Mouse (Mus musculus) stomach, embryonic 16.5 days (tissue): ENCODE measurements around the gene Myl6. TPM values are rescaled to one million over a fixed set of nuclear protein-coding genes. Genes with fewer than 3 reads are reported as not detected.
A peak's percentile ranks its signal among the peaks of the same experiment; 100 is the strongest.

Source experiments
- ATAC-seq: fragments of 200-750 bp; cut with Nextera tagmentation; 2 replicates; pipeline ENCODE4 v1.8.0; 2017; ENCODE audit warnings: moderate number of reproducible peaks, moderate TSS enrichment; ENCODE audit not compliant: insufficient read depth, low FRiP score
- H3K27ac ChIP-seq: fragments of 300-500 bp; sonication (generic); 2 replicates; pipeline ENCODE4 v1.5.1; 2014; ENCODE audit warnings: low read length
- H3K27me3 ChIP-seq: fragments of 300-500 bp; sonication (generic); 2 replicates; pipeline ENCODE4 v1.6.1; 2014; ENCODE audit warnings: low read length, control low read depth, mixed read lengths; ENCODE audit not compliant: control insufficient read depth, insufficient read depth
- H3K36me3 ChIP-seq: fragments of 300-500 bp; sonication (generic); 2 replicates; pipeline ENCODE4 v1.6.1; 2014; ENCODE audit warnings: low read length; ENCODE audit not compliant: control insufficient read depth, insufficient read depth
- H3K4me1 ChIP-seq: fragments of 300-500 bp; sonication (generic); 2 replicates; pipeline ENCODE4 v1.6.1; 2014; ENCODE audit warnings: low read length, control low read depth, mixed read lengths; ENCODE audit not compliant: control insufficient read depth, insufficient read depth
- H3K4me2 ChIP-seq: fragments of 300-500 bp; sonication (generic); 2 replicates; pipeline ENCODE4 v1.6.1; 2014; ENCODE audit warnings: low read depth, low read length, mixed read lengths
- H3K4me3 ChIP-seq: fragments of 300-500 bp; sonication (generic); replicated peaks from 2 replicates; pipeline ENCODE4 v1.5.1; 2014; ENCODE audit warnings: mild to moderate bottlenecking, low read length
- H3K9ac ChIP-seq: fragments of 300-500 bp; sonication (generic); 2 replicates; pipeline ENCODE4 v1.6.1; 2014; ENCODE audit warnings: low read length
- H3K9me3 ChIP-seq: fragments of 300-500 bp; sonication (generic); replicated peaks from 2 replicates; pipeline ENCODE4 v1.6.1; 2016; ENCODE audit warnings: low read length, control low read depth; ENCODE audit not compliant: control insufficient read depth
- WGBS: fragments of 180-500 bp; shearing (Covaris S2); extraction: QIAGEN DNeasy Blood & Tissue Kit; methylation state at CpG from one replicate; pipeline ENCODE4 v1.1.7; 2014; 5-methylcytosine and 5-hydroxymethylcytosine counted together
- polyA plus RNA-seq: library from polyadenylated mRNA; unstranded; fragments of >200 nt; fragmentation: Nextera tagmentation; extraction: Ambion mirVana; gene quantifications from 2 replicates; pipeline ENCODE4 v1.2.1, GENCODE M21; 2015

The Myl6 gene
- 2,126 and 2,216 TPM in 2 replicates for polyA plus RNA-seq

GRCm38 (mm10) chr10:128493695-128494666, at the start of gene Myl6:
TSS of gene Myl6 (minus strand) at chr10:128494145.
- H3K36me3 ChIP-seq: peaks cover 11% of the 10 kb centered on the region; the same call in 1 of the 2 replicates
- no peaks in the 10 kb centered on the region for H3K27me3 ChIP-seq
- peak within 1 kb of the TSS; percentile 93 for H3K9ac ChIP-seq
- peak within 1 kb of the TSS; percentile 99 for H3K27ac ChIP-seq
- H3K4me2 ChIP-seq: peak within 1 kb of the TSS; percentile 81
- H3K4me3 ChIP-seq: peak within 1 kb of the TSS; percentile 73
- H3K9me3 ChIP-seq: no peaks in the 10 kb centered on the region
- peak; percentile 92 for ATAC-seq
- under 1% methylated on average over 45 of the region's 45 CpGs for WGBS
- peaks cover 42% of the 10 kb centered on the region for H3K4me1 ChIP-seq

DNA sequence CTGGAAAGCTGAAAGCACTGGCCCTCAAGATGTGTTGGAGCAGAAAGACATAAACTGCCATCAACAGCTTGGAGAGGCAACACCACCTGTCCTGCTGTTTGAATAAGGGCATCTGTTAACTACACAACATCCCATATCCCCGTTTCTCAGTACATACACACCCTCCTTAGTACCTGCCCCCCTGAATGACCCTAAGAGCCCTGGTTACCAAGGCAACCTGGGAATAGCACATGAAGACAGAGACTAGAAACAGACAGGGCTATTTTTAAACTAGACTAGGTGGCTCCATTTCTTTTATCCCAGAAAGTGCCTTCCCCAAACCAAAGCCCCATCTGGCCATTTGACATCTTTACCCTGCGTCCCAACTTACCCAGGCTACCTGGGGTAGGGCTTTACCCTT, 49.2 kb upstream of the Myl6 start:
- H3K27ac ChIP-seq: no peak overlapping the region
- no peak overlapping the region for H3K9ac ChIP-seq
- no peak for ATAC-seq
- H3K4me3 ChIP-seq: no peak overlapping the region
- no peaks in the 10 kb centered on the region for H3K9me3 ChIP-seq
- H3K27me3 ChIP-seq: no peaks in the 10 kb centered on the region
- WGBS: 44% methylated on average over 2 of the region's 2 CpGs
- H3K4me1 ChIP-seq: peaks cover 6% of the 10 kb centered on the region; the same call in 1 of the 2 replicates
- no peak overlapping the region for H3K4me2 ChIP-seq
- peaks cover 16% of the 10 kb centered on the region for H3K36me3 ChIP-seq

DNA sequence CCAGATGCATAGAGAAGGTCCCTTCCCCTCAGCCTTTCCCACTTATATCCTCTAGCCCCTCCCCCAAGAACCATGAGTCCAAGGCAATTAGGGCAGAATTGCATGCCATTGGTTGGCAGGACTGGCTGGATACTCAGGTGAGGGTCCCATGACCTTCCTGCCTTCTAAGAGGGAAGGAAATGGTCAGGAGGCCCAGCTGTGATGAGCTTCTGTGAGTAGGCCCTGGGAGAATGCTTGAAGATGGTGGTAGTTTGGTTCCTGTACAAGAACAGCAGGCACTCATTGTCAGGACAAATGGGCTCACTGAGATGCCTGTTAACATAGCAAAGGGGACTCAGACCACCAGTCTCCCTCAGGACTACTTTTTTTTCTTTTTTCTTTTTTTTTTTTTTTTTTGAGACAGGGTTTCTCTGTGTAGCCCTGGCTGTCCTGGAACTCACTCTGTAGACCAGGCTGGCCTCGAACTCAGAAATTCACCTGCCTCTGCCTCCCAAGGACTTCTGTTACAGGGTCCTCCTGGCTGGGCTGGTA, 44.5 kb upstream of the Myl6 start:
- Histone ChIP-seq H3K9me3 (no peaks in the 10 kb centered on the region), H3K9ac (no peak overlapping the region), H3K27ac (no peak overlapping the region), H3K4me2 (no peak overlapping the region), H3K27me3 (no peaks in the 10 kb centered on the region), H3K36me3 (0 out of 2 replicates have a peak, but pooled peaks cover 5% of the 10 kb centered on the region), H3K4me3 (no peak overlapping the region), H3K4me1 (no peaks in the 10 kb centered on the region)
- no peak for ATAC-seq
- 88% methylated on average over 1 of the region's 1 CpGs for WGBS

DNA sequence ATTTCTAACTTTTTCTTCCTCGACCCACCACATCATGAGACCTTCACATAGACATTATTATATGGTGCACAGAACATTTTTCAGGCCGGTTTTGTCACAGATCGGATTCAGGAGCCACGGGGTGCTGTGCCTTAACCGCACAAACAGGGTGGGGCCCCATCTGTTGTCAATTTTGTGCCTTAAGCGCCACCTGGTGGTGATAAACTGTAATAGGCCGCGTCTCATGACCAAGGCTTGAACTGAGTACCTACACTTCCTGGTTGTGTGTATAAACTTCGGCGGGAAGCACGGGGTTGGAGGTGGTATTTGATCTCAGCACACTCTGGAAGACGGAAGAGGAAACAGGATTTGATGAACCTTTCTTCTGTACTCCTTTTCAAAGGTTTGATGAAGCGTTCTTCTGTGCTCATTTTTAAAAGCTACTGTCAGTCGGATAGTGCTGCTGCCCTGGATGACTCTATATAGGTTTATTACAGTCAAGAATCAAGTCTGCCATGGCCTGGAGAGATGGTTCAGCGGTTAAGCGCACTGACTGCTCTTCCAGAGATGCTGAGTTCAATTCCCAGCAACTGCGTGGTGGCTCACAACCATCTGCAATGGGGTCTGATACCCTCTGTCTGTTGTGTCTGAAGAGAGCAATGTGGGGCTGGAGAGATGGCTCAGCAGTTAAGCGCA, 42.5 kb upstream of the Myl6 start:
- Histone ChIP-seq H3K36me3 (no peaks in the 10 kb centered on the region), H3K4me1 (no peaks in the 10 kb centered on the region), H3K9ac (peak overlapping the region; percentile 43; the same call in 1 of the 2 replicates), H3K4me3 (peak overlapping the region; percentile 27), H3K9me3 (no peaks in the 10 kb centered on the region), H3K27ac (peak overlapping the region; percentile 46; the same call in 1 of the 2 replicates), H3K27me3 (no peaks in the 10 kb centered on the region), H3K4me2 (peak overlapping the region; percentile 51)
- peak; percentile 92 for ATAC-seq
- 13% methylated on average over 18 of the region's 18 CpGs for WGBS

GRCm38 (mm10) chr10:128535624-128536265, 41.8 kb upstream of the Myl6 start:
- Histone ChIP-seq H3K9me3 (no peaks in the 10 kb centered on the region), H3K27ac (peak overlapping the region; percentile 46), H3K4me3 (peak overlapping the region; percentile 27), H3K36me3 (no peaks in the 10 kb centered on the region), H3K4me2 (peak overlapping the region; percentile 51), H3K27me3 (no peaks in the 10 kb centered on the region), H3K9ac (peak overlapping the region; percentile 43; the same call in 1 of the 2 replicates), H3K4me1 (no peaks in the 10 kb centered on the region)
- 77% methylated on average over 4 of the region's 4 CpGs for WGBS
- ATAC-seq: no peak

DNA sequence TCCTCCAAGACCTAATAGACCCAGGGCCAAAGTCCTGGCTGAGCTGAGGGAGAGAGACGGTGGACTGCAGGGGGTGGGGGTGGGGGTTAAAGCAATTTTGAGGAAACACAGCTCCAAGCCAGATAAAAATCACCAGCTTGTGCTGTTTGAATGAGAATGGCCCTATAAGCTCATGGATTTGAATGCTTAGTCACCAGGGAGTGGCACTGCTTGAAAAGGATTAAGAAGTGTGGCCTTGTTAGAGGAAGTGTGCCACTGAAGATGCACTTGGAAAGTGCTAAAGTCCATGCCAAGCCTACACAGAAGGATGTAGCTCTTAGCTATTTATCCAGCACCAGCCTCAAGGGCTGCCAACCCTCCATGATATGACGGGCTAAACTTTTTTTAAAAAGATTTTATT, 41.3 kb upstream of the Myl6 start:
- Histone ChIP-seq H3K4me1 (no peaks in the 10 kb centered on the region), H3K4me2 (no peak overlapping the region), H3K27me3 (no peaks in the 10 kb centered on the region), H3K4me3 (no peak overlapping the region), H3K27ac (no peak overlapping the region), H3K9ac (no peak overlapping the region), H3K36me3 (no peaks in the 10 kb centered on the region), H3K9me3 (no peaks in the 10 kb centered on the region)
- WGBS: 74% methylated on average over 2 of the region's 2 CpGs
- ATAC-seq: no peak

GRCm38 (mm10) chr10:128526366-128527356, 32.7 kb upstream of the Myl6 start:
- Histone ChIP-seq H3K27ac (peak overlapping the region; percentile 90), H3K4me3 (peak overlapping the region; percentile 84), H3K36me3 (no peaks in the 10 kb centered on the region), H3K27me3 (no peaks in the 10 kb centered on the region), H3K9me3 (no peaks in the 10 kb centered on the region), H3K4me1 (peaks cover 15% of the 10 kb centered on the region), H3K4me2 (peak overlapping the region; percentile 95), H3K9ac (peak overlapping the region; percentile 75)
- ATAC-seq: no peak
- 27% methylated on average over 28 of the region's 28 CpGs for WGBS
